Mouse (Mus musculus) stomach, postnatal 0 days (tissue): Measurements from ENCODE around the gene Rhbdl1.

Source experiments
- CTCF ChIP-seq: IDR thresholded peaks from 2 replicates; pipeline ENCODE4 v1.5.1; 2016; ENCODE audit warnings: antibody characterized with exemption, low read depth, mild to moderate bottlenecking, moderate library complexity
- EP300 ChIP-seq: optimal IDR thresholded peaks from 2 replicates; pipeline ENCODE3; 2016; ENCODE audit warnings: antibody characterized with exemption

GRCm38 (mm10) chr17:25867509-25867835 lies 30.4 kb upstream of the Rhbdl1 start:
- TF ChIP-seq CTCF (no peak), EP300 (no peak)
